Mouse (Mus musculus) embryonic fibroblast, embryonic 13.5 days (primary cell): Measurements from ENCODE around the gene Rnf44.

Experiments used
- CTCF ChIP-seq: IDR thresholded peaks from 2 replicates; pipeline ENCODE4 v1.5.1; 2011; ENCODE audit warnings: mild to moderate bottlenecking, control low read depth, low read length, moderate library complexity, borderline replicate concordance; ENCODE audit not compliant: insufficient read depth
- POLR2A ChIP-seq: IDR thresholded peaks from 2 replicates; pipeline ENCODE4 v1.6.1; 2011; ENCODE audit warnings: low read depth, mild to moderate bottlenecking, control low read depth, low read length, moderate library complexity

- no peak for TF ChIP-seq CTCF
- no peak for TF ChIP-seq POLR2A
Observed at GRCm38 (mm10) chr13:54726131-54726530, 32.4 kb upstream of the Rnf44 start.
